Mouse (Mus musculus): ENCODE results near the gene Mob1a.

GRCm38 (mm10) chr6:83354856-83355781 is 29.3 kb downstream of the Mob1a start:
- TF ChIP-seq CTCF (IDR thresholded peaks at IDR 0.05; ENCODE audit: extremely low read depth, insufficient read depth, insufficient read length, insufficient replicate concordance) (no peak), POLR2A (IDR thresholded peaks at IDR 0.05; ENCODE audit: low read depth, low read length) (no peak)
